Mouse (Mus musculus): Measurements from ENCODE around the gene Lhx6. TPM values are rescaled to one million over a fixed set of nuclear protein-coding genes. Genes with fewer than 3 reads are reported as not detected.

The Lhx6 gene
- polyA plus RNA-seq, 1 experiment, result 0.13 TPM

GRCm38 (mm10) chr2:36048748-36049566, 56.3 kb downstream of the Lhx6 start, which contains the start of the genes Ndufa8 and Morn5:
Ndufa8 (minus strand) TSS chr2:36049406.
Morn5 (plus strand) TSS chr2:36049458.
- H3K27me3 ChIP-seq (ENCODE audit: control insufficient read depth, insufficient read depth, low read length), result no peaks in the 10 kb centered on the region
- H3K27ac ChIP-seq (ENCODE audit: insufficient read depth, low read length), result peak within 1 kb of the TSS; percentile 69
- peaks cover 12% of the 10 kb centered on the region; the same call in 1 of the 2 replicates for H3K4me1 ChIP-seq (ENCODE audit: control insufficient read depth, insufficient read depth, low read length)
- no peak for TF ChIP-seq CTCF (IDR thresholded peaks at IDR 0.05; ENCODE audit: borderline replicate concordance, insufficient read depth, low read depth, low read length)
- peak; percentile 95 for TF ChIP-seq POLR2A (IDR thresholded peaks at IDR 0.05; ENCODE audit: borderline replicate concordance, insufficient read depth, low read length)
- WGBS, result under 1% methylated on average over 44 of the region's 44 CpGs
- peak within 1 kb of the TSS; percentile 85 for H3K4me3 ChIP-seq (replicated peaks; ENCODE audit: insufficient read depth, low read depth, low read length)
- DNase-seq, result peak; percentile 98 to 99

GRCm38 (mm10) chr2:36048164-36048563, 57.0 kb downstream of the Lhx6 start:
- Histone ChIP-seq H3K4me1 (ENCODE audit: control insufficient read depth, insufficient read depth, low read length) (peaks cover 12% of the 10 kb centered on the region; the same call in 1 of the 2 replicates), H3K27me3 (ENCODE audit: control insufficient read depth, insufficient read depth, low read length) (no peaks in the 10 kb centered on the region), H3K4me3 (replicated peaks; ENCODE audit: insufficient read depth, low read depth, low read length) (peak overlapping the region; percentile 85), H3K27ac (ENCODE audit: insufficient read depth, low read length) (no peak overlapping the region)
- 50% methylated on average over 8 of the region's 8 CpGs for WGBS
- DNase-seq, result no peak
- TF ChIP-seq CTCF (IDR thresholded peaks at IDR 0.05; ENCODE audit: borderline replicate concordance, insufficient read depth, low read depth, low read length) (no peak), POLR2A (IDR thresholded peaks at IDR 0.05; ENCODE audit: borderline replicate concordance, insufficient read depth, low read length) (no peak)

GRCm38 (mm10) chr2:36040872-36041271, 64.3 kb downstream of the Lhx6 start:
- Histone ChIP-seq H3K27ac (ENCODE audit: insufficient read depth, low read length) (no peak overlapping the region), H3K27me3 (ENCODE audit: control insufficient read depth, insufficient read depth, low read length) (no peaks in the 10 kb centered on the region), H3K4me1 (ENCODE audit: control insufficient read depth, insufficient read depth, low read length) (peaks cover 6% of the 10 kb centered on the region), H3K4me3 (replicated peaks; ENCODE audit: insufficient read depth, low read depth, low read length) (no peak overlapping the region)
- no peak for DNase-seq
- no peak for TF ChIP-seq CTCF (IDR thresholded peaks at IDR 0.05; ENCODE audit: borderline replicate concordance, insufficient read depth, low read depth, low read length)
- WGBS, result 78% methylated on average over 1 of the region's 1 CpGs

DNA sequence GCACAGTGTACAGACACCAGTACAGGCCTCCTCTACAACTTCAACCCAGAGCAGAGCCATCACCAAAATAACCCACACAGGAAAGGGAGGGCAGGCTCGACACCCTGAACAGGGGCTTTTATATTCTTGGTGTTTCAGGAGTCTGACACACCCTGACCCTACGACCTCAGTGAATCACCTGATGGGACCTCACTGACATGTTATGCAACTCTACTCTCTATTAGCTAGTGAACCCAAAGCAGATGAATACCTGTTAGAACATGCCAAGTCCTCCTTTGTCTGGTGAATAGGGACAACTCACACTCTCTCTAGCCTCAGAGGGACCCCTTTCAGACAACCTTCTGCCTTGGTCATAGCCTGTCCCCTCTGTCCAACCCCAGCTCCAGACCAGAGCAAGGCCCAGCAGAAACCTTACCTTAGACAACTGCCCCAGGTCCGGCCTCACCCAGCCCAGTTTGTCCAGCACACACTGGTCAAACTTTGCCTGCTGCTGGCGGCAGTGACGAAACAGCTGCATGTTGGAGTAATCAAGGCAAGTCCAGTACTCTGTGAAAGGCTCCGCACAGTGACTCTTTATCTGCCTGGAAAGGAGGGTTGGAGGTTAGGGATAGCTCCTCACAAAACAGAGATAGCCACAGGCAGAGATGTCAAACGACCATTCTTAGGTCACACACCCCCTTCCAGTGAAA, 65.8 kb downstream of the Lhx6 start:
- no peaks in the 10 kb centered on the region for H3K27me3 ChIP-seq (ENCODE audit: control insufficient read depth, insufficient read depth, low read length)
- 83% methylated on average over 7 of the region's 7 CpGs for WGBS

GRCm38 (mm10) chr2:36035413-36036081, 69.7 kb downstream of the Lhx6 start:
- Histone ChIP-seq H3K4me1 (ENCODE audit: control insufficient read depth, insufficient read depth, low read length) (no peaks in the 10 kb centered on the region), H3K27me3 (ENCODE audit: control insufficient read depth, insufficient read depth, low read length) (no peaks in the 10 kb centered on the region), H3K4me3 (replicated peaks; ENCODE audit: insufficient read depth, low read depth, low read length) (no peak overlapping the region), H3K27ac (ENCODE audit: insufficient read depth, low read length) (no peak overlapping the region)
- TF ChIP-seq CTCF (IDR thresholded peaks at IDR 0.05; ENCODE audit: borderline replicate concordance, insufficient read depth, low read depth, low read length), result no peak
- TF ChIP-seq POLR2A (IDR thresholded peaks at IDR 0.05; ENCODE audit: borderline replicate concordance, insufficient read depth, low read length), result no peak
- WGBS, result 85% methylated on average over 11 of the region's 11 CpGs
- peak in 1 of 2 experiments; percentile 2 for DNase-seq

More for the DNA sequence above, 65.8 kb downstream of the Lhx6 start:
- H3K4me1 ChIP-seq (ENCODE audit: control insufficient read depth, insufficient read depth, low read length), result peaks cover 6% of the 10 kb centered on the region
- no peak for DNase-seq
- H3K27ac ChIP-seq (ENCODE audit: insufficient read depth, low read length), result no peak overlapping the region
- TF ChIP-seq POLR2A (IDR thresholded peaks at IDR 0.05; ENCODE audit: borderline replicate concordance, insufficient read depth, low read length) (no peak), CTCF (IDR thresholded peaks at IDR 0.05; ENCODE audit: borderline replicate concordance, insufficient read depth, low read depth, low read length) (no peak)
- H3K4me3 ChIP-seq (replicated peaks; ENCODE audit: insufficient read depth, low read depth, low read length), result no peak overlapping the region

- no peak overlapping the region for H3K4me3 ChIP-seq (replicated peaks; ENCODE audit: insufficient read depth, low read depth, low read length)
- no peaks in the 10 kb centered on the region for H3K27me3 ChIP-seq (ENCODE audit: control insufficient read depth, insufficient read depth, low read length)
- peak in 1 of 2 experiments; percentile 2 for DNase-seq
- WGBS, result 90% methylated on average over 7 of the region's 7 CpGs
- TF ChIP-seq CTCF (IDR thresholded peaks at IDR 0.05; ENCODE audit: borderline replicate concordance, insufficient read depth, low read depth, low read length) (no peak), POLR2A (IDR thresholded peaks at IDR 0.05; ENCODE audit: borderline replicate concordance, insufficient read depth, low read length) (no peak)
- H3K27ac ChIP-seq (ENCODE audit: insufficient read depth, low read length), result no peak overlapping the region
- H3K4me1 ChIP-seq (ENCODE audit: control insufficient read depth, insufficient read depth, low read length), result no peaks in the 10 kb centered on the region
Observed at GRCm38 (mm10) chr2:36034898-36035297, 70.3 kb downstream of the Lhx6 start.

GRCm38 (mm10) chr2:36033966-36034365, 71.2 kb downstream of the Lhx6 start:
- DNase-seq, result no peak
- 90% methylated on average over 7 of the region's 7 CpGs for WGBS
- H3K4me3 ChIP-seq (replicated peaks; ENCODE audit: insufficient read depth, low read depth, low read length), result no peak overlapping the region
- H3K27ac ChIP-seq (ENCODE audit: insufficient read depth, low read length), result no peak overlapping the region
- H3K4me1 ChIP-seq (ENCODE audit: control insufficient read depth, insufficient read depth, low read length), result no peaks in the 10 kb centered on the region
- no peaks in the 10 kb centered on the region for H3K27me3 ChIP-seq (ENCODE audit: control insufficient read depth, insufficient read depth, low read length)
- no peak for TF ChIP-seq POLR2A (IDR thresholded peaks at IDR 0.05; ENCODE audit: borderline replicate concordance, insufficient read depth, low read length)
- TF ChIP-seq CTCF (IDR thresholded peaks at IDR 0.05; ENCODE audit: borderline replicate concordance, insufficient read depth, low read depth, low read length), result no peak
